Mouse (Mus musculus) testis, adult 2 months (tissue): ENCODE measurements around the gene Npm1.

Source experiments
- CTCF ChIP-seq: fragments of 200-500 bp; IDR thresholded peaks from 2 replicates; pipeline ENCODE4 v1.5.1; 2012; ENCODE audit warnings: low read depth, mild to moderate bottlenecking, inconsistent platforms, low read length, moderate library complexity; ENCODE audit not compliant: control insufficient read depth, insufficient read depth, insufficient replicate concordance
- POLR2A ChIP-seq: fragments of 200-500 bp; IDR thresholded peaks from 2 replicates; pipeline ENCODE4 v1.6.1; 2012; ENCODE audit warnings: low read depth, mild to moderate bottlenecking, inconsistent platforms, low read length, moderate library complexity; ENCODE audit not compliant: control insufficient read depth

DNA sequence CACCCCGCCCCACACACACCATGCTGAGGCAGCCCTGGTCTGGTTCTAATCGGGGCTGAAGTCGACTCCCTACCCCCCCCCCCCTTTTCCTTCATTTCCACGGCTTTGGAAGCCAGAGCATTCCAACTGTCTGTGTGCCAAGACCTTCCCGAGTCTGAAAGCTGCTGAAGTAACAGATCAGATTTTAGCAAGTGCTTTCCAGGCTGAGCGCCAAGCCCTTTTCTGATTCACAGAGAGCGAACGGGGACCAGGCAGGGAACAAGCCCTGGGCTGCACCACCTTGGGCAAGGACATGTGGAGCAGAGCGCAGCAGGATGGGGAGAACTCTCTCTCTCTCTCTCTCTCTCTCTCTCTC is 16.9 kb downstream of the Npm1 start:
- TF ChIP-seq CTCF (no peak), POLR2A (no peak)
